Mouse (Mus musculus): ENCODE measurements around the gene Greb1. TPM values are rescaled to one million over a fixed set of nuclear protein-coding genes. Genes with fewer than 3 reads are reported as not detected.
A peak's percentile ranks its signal among the peaks of the same experiment; 100 is the strongest.

The Greb1 gene
- polyA plus RNA-seq, 1 experiment from 2014 or later, result 2.5 TPM

- H3K9me3 ChIP-seq (ENCODE audit: control insufficient read depth, low read length), result no peaks in the 10 kb centered on the region
- H3K4me1 ChIP-seq (ENCODE audit: control insufficient read depth, insufficient read depth, low read length), result 0 out of 2 replicates have a peak, but pooled peaks cover 5% of the 10 kb centered on the region
- no peak overlapping the region for H3K27ac ChIP-seq (replicated peaks; ENCODE audit: low read depth, low read length)
- H3K27me3 ChIP-seq (ENCODE audit: control insufficient read depth, insufficient read depth, low read length), result no peaks in the 10 kb centered on the region
- 94% methylated on average over 3 of the region's 3 CpGs for WGBS
- no peak overlapping the region for H3K9ac ChIP-seq (replicated peaks; ENCODE audit: low read length)
- DNase-seq, result no peak
- no peak for ATAC-seq (ENCODE audit: low FRiP score, low TSS enrichment)
- no peak overlapping the region for H3K4me3 ChIP-seq (replicated peaks; ENCODE audit: low read depth, low read length)
- H3K36me3 ChIP-seq (ENCODE audit: control insufficient read depth, insufficient read depth, low read length), result no peaks in the 10 kb centered on the region
- no peak overlapping the region for H3K4me2 ChIP-seq (ENCODE audit: low read length)
These were observed 66.0 kb downstream of the Greb1 start for GRCm38 (mm10) chr12:16734698-16735097.

GRCm38 (mm10) chr12:16734009-16734408, 66.7 kb downstream of the Greb1 start:
- H3K4me1 ChIP-seq (ENCODE audit: control insufficient read depth, insufficient read depth, low read length), result 0 out of 2 replicates have a peak, but pooled peaks cover 5% of the 10 kb centered on the region
- no peaks in the 10 kb centered on the region for H3K36me3 ChIP-seq (ENCODE audit: control insufficient read depth, insufficient read depth, low read length)
- H3K4me2 ChIP-seq (ENCODE audit: low read length), result no peak overlapping the region
- no peaks in the 10 kb centered on the region for H3K27me3 ChIP-seq (ENCODE audit: control insufficient read depth, insufficient read depth, low read length)
- H3K9me3 ChIP-seq (ENCODE audit: control insufficient read depth, low read length), result no peaks in the 10 kb centered on the region
- no peak overlapping the region for H3K9ac ChIP-seq (replicated peaks; ENCODE audit: low read length)
- WGBS, result 46% methylated on average over 8 of the region's 8 CpGs
- H3K27ac ChIP-seq (replicated peaks; ENCODE audit: low read depth, low read length), result no peak overlapping the region
- no peak overlapping the region for H3K4me3 ChIP-seq (replicated peaks; ENCODE audit: low read depth, low read length)
- DNase-seq, result no peak
- no peak for ATAC-seq (ENCODE audit: low FRiP score, low TSS enrichment)

GRCm38 (mm10) chr12:16731121-16731741, 69.5 kb downstream of the Greb1 start:
- no peak for ATAC-seq (ENCODE audit: low FRiP score, low TSS enrichment)
- no peak overlapping the region for H3K4me2 ChIP-seq (ENCODE audit: low read length)

GRCm38 (mm10) chr12:16730196-16730595, 70.5 kb downstream of the Greb1 start:
- no peak overlapping the region for H3K4me3 ChIP-seq (replicated peaks; ENCODE audit: low read depth, low read length)
- ATAC-seq (ENCODE audit: low FRiP score, low TSS enrichment), result no peak
- H3K27ac ChIP-seq (replicated peaks; ENCODE audit: low read depth, low read length), result no peak overlapping the region
- no peaks in the 10 kb centered on the region for H3K9me3 ChIP-seq (ENCODE audit: control insufficient read depth, low read length)
- no peaks in the 10 kb centered on the region for H3K4me1 ChIP-seq (ENCODE audit: control insufficient read depth, insufficient read depth, low read length)
- WGBS, result 83% methylated on average over 11 of the region's 11 CpGs
- H3K4me2 ChIP-seq (ENCODE audit: low read length), result no peak overlapping the region
- no peaks in the 10 kb centered on the region for H3K36me3 ChIP-seq (ENCODE audit: control insufficient read depth, insufficient read depth, low read length)
- H3K27me3 ChIP-seq (ENCODE audit: control insufficient read depth, insufficient read depth, low read length), result no peaks in the 10 kb centered on the region
- DNase-seq, result no peak
- no peak overlapping the region for H3K9ac ChIP-seq (replicated peaks; ENCODE audit: low read length)

More at GRCm38 (mm10) chr12:16731121-16731741, 69.5 kb downstream of the Greb1 start:
- H3K9me3 ChIP-seq (ENCODE audit: control insufficient read depth, low read length), result no peaks in the 10 kb centered on the region
- no peak overlapping the region for H3K27ac ChIP-seq (replicated peaks; ENCODE audit: low read depth, low read length)
- no peak overlapping the region for H3K4me3 ChIP-seq (replicated peaks; ENCODE audit: low read depth, low read length)
- H3K9ac ChIP-seq (replicated peaks; ENCODE audit: low read length), result no peak overlapping the region
- no peaks in the 10 kb centered on the region for H3K4me1 ChIP-seq (ENCODE audit: control insufficient read depth, insufficient read depth, low read length)
- H3K27me3 ChIP-seq (ENCODE audit: control insufficient read depth, insufficient read depth, low read length), result no peaks in the 10 kb centered on the region
- H3K36me3 ChIP-seq (ENCODE audit: control insufficient read depth, insufficient read depth, low read length), result no peaks in the 10 kb centered on the region
- peak; percentile 50 for DNase-seq
- WGBS, result 23% methylated on average over 11 of the region's 11 CpGs

GRCm38 (mm10) chr12:16728221-16728620, 72.5 kb downstream of the Greb1 start:
- no peak for ATAC-seq (ENCODE audit: low FRiP score, low TSS enrichment)
- 85% methylated on average over 5 of the region's 5 CpGs for WGBS

GRCm38 (mm10) chr12:16726229-16726628, 74.5 kb downstream of the Greb1 start:
- WGBS, result 83% methylated on average over 3 of the region's 3 CpGs
- DNase-seq (no peak), ATAC-seq (ENCODE audit: low FRiP score, low TSS enrichment) (no peak)
- Histone ChIP-seq H3K4me1 (ENCODE audit: control insufficient read depth, insufficient read depth, low read length) (no peaks in the 10 kb centered on the region), H3K4me2 (ENCODE audit: low read length) (no peak overlapping the region), H3K36me3 (ENCODE audit: control insufficient read depth, insufficient read depth, low read length) (no peaks in the 10 kb centered on the region), H3K9ac (replicated peaks; ENCODE audit: low read length) (no peak overlapping the region), H3K27me3 (ENCODE audit: control insufficient read depth, insufficient read depth, low read length) (no peaks in the 10 kb centered on the region), H3K4me3 (replicated peaks; ENCODE audit: low read depth, low read length) (no peak overlapping the region), H3K27ac (replicated peaks; ENCODE audit: low read depth, low read length) (no peak overlapping the region), H3K9me3 (ENCODE audit: control insufficient read depth, low read length) (no peaks in the 10 kb centered on the region)

More at GRCm38 (mm10) chr12:16728221-16728620, 72.5 kb downstream of the Greb1 start:
- no peak overlapping the region for H3K4me3 ChIP-seq (replicated peaks; ENCODE audit: low read depth, low read length)
- H3K36me3 ChIP-seq (ENCODE audit: control insufficient read depth, insufficient read depth, low read length), result no peaks in the 10 kb centered on the region
- H3K9me3 ChIP-seq (ENCODE audit: control insufficient read depth, low read length), result no peaks in the 10 kb centered on the region
- no peak overlapping the region for H3K27ac ChIP-seq (replicated peaks; ENCODE audit: low read depth, low read length)
- no peak for DNase-seq
- no peaks in the 10 kb centered on the region for H3K27me3 ChIP-seq (ENCODE audit: control insufficient read depth, insufficient read depth, low read length)
- H3K9ac ChIP-seq (replicated peaks; ENCODE audit: low read length), result no peak overlapping the region
- H3K4me2 ChIP-seq (ENCODE audit: low read length), result no peak overlapping the region
- no peaks in the 10 kb centered on the region for H3K4me1 ChIP-seq (ENCODE audit: control insufficient read depth, insufficient read depth, low read length)

- H3K9me3 ChIP-seq (ENCODE audit: control insufficient read depth, low read length), result no peaks in the 10 kb centered on the region
These were observed 77.1 kb downstream of the Greb1 start for GRCm38 (mm10) chr12:16723601-16724000.

GRCm38 (mm10) chr12:16718660-16719315, 81.9 kb downstream of the Greb1 start:
- DNase-seq, result peak; percentile 92
- 43% methylated on average over 8 of the region's 8 CpGs for WGBS

More at GRCm38 (mm10) chr12:16723601-16724000, 77.1 kb downstream of the Greb1 start:
- Histone ChIP-seq H3K4me3 (replicated peaks; ENCODE audit: low read depth, low read length) (no peak overlapping the region), H3K27me3 (ENCODE audit: control insufficient read depth, insufficient read depth, low read length) (no peaks in the 10 kb centered on the region), H3K27ac (replicated peaks; ENCODE audit: low read depth, low read length) (no peak overlapping the region), H3K4me2 (ENCODE audit: low read length) (no peak overlapping the region), H3K36me3 (ENCODE audit: control insufficient read depth, insufficient read depth, low read length) (no peaks in the 10 kb centered on the region), H3K4me1 (ENCODE audit: control insufficient read depth, insufficient read depth, low read length) (no peaks in the 10 kb centered on the region), H3K9ac (replicated peaks; ENCODE audit: low read length) (no peak overlapping the region)
- 61% methylated on average over 3 of the region's 3 CpGs for WGBS
- ATAC-seq (ENCODE audit: low FRiP score, low TSS enrichment) (no peak), DNase-seq (peak; percentile 40)

GRCm38 (mm10) chr12:16717653-16718052, 83.0 kb downstream of the Greb1 start:
- Histone ChIP-seq H3K9me3 (ENCODE audit: control insufficient read depth, low read length) (no peaks in the 10 kb centered on the region), H3K27me3 (ENCODE audit: control insufficient read depth, insufficient read depth, low read length) (no peaks in the 10 kb centered on the region), H3K4me3 (replicated peaks; ENCODE audit: low read depth, low read length) (no peak overlapping the region), H3K27ac (replicated peaks; ENCODE audit: low read depth, low read length) (no peak overlapping the region), H3K4me1 (ENCODE audit: control insufficient read depth, insufficient read depth, low read length) (no peaks in the 10 kb centered on the region), H3K36me3 (ENCODE audit: control insufficient read depth, insufficient read depth, low read length) (no peaks in the 10 kb centered on the region), H3K9ac (replicated peaks; ENCODE audit: low read length) (no peak overlapping the region), H3K4me2 (ENCODE audit: low read length) (no peak overlapping the region)
- WGBS, result 59% methylated on average over 1 of the region's 1 CpGs
- ATAC-seq (ENCODE audit: low FRiP score, low TSS enrichment) (no peak), DNase-seq (peak; percentile 64)

More at GRCm38 (mm10) chr12:16718660-16719315, 81.9 kb downstream of the Greb1 start:
- H3K9me3 ChIP-seq (ENCODE audit: control insufficient read depth, low read length), result no peaks in the 10 kb centered on the region
- no peaks in the 10 kb centered on the region for H3K4me1 ChIP-seq (ENCODE audit: control insufficient read depth, insufficient read depth, low read length)
- no peak overlapping the region for H3K27ac ChIP-seq (replicated peaks; ENCODE audit: low read depth, low read length)
- H3K9ac ChIP-seq (replicated peaks; ENCODE audit: low read length), result no peak overlapping the region
- no peaks in the 10 kb centered on the region for H3K27me3 ChIP-seq (ENCODE audit: control insufficient read depth, insufficient read depth, low read length)
- ATAC-seq (ENCODE audit: low FRiP score, low TSS enrichment), result no peak
- H3K4me2 ChIP-seq (ENCODE audit: low read length), result no peak overlapping the region
- no peaks in the 10 kb centered on the region for H3K36me3 ChIP-seq (ENCODE audit: control insufficient read depth, insufficient read depth, low read length)
- H3K4me3 ChIP-seq (replicated peaks; ENCODE audit: low read depth, low read length), result no peak overlapping the region
